Mouse (Mus musculus): ENCODE data around the gene Nkiras2.

Nkiras2 gene

GRCm38 (mm10) chr11:100585148-100585547 lies 33.9 kb upstream of the Nkiras2 start:
- no peak for TF ChIP-seq GATA4 (IDR thresholded peaks at IDR 0.05; ENCODE audit: insufficient replicate concordance, low read length)

GRCm38 (mm10) chr11:100588462-100588861 lies 30.6 kb upstream of the Nkiras2 start:
- TF ChIP-seq GATA4 (IDR thresholded peaks at IDR 0.05; ENCODE audit: insufficient replicate concordance, low read length), result no peak

- no peak for TF ChIP-seq GATA4 (IDR thresholded peaks at IDR 0.05; ENCODE audit: insufficient replicate concordance, low read length)
These were observed 26.5 kb upstream of the Nkiras2 start for GRCm38 (mm10) chr11:100592346-100593046.

- TF ChIP-seq GATA4 (IDR thresholded peaks at IDR 0.05; ENCODE audit: insufficient replicate concordance, low read length), result no peak
These were observed 24.4 kb upstream of the Nkiras2 start for GRCm38 (mm10) chr11:100594608-100595007.

- TF ChIP-seq GATA4 (IDR thresholded peaks at IDR 0.05; ENCODE audit: insufficient replicate concordance, low read length), result no peak
These were observed 23.5 kb upstream of the Nkiras2 start for GRCm38 (mm10) chr11:100595533-100595932.

GRCm38 (mm10) chr11:100598074-100598473 lies 21.0 kb upstream of the Nkiras2 start:
- no peak for TF ChIP-seq GATA4 (IDR thresholded peaks at IDR 0.05; ENCODE audit: insufficient replicate concordance, low read length)

- TF ChIP-seq GATA4 (IDR thresholded peaks at IDR 0.05; ENCODE audit: insufficient replicate concordance, low read length), result no peak
These were observed 17.7 kb upstream of the Nkiras2 start for GRCm38 (mm10) chr11:100601372-100601771.

GRCm38 (mm10) chr11:100603155-100603554 lies 15.9 kb upstream of the Nkiras2 start:
- TF ChIP-seq GATA4 (IDR thresholded peaks at IDR 0.05; ENCODE audit: insufficient replicate concordance, low read length), result peak; percentile 91

- no peak for TF ChIP-seq GATA4 (IDR thresholded peaks at IDR 0.05; ENCODE audit: insufficient replicate concordance, low read length)
These were observed 15.2 kb upstream of the Nkiras2 start for GRCm38 (mm10) chr11:100603813-100604212.

- no peak for TF ChIP-seq GATA4 (IDR thresholded peaks at IDR 0.05; ENCODE audit: insufficient replicate concordance, low read length)
These were observed 14.6 kb upstream of the Nkiras2 start for GRCm38 (mm10) chr11:100604321-100605005.

GRCm38 (mm10) chr11:100605451-100605850 lies 13.6 kb upstream of the Nkiras2 start:
- no peak for TF ChIP-seq GATA4 (IDR thresholded peaks at IDR 0.05; ENCODE audit: insufficient replicate concordance, low read length)

GRCm38 (mm10) chr11:100607121-100607520 lies 11.9 kb upstream of the Nkiras2 start:
- no peak for TF ChIP-seq GATA4 (IDR thresholded peaks at IDR 0.05; ENCODE audit: insufficient replicate concordance, low read length)

GRCm38 (mm10) chr11:100608796-100609195 lies 10.2 kb upstream of the Nkiras2 start:
- TF ChIP-seq GATA4 (IDR thresholded peaks at IDR 0.05; ENCODE audit: insufficient replicate concordance, low read length), result no peak

- TF ChIP-seq GATA4 (IDR thresholded peaks at IDR 0.05; ENCODE audit: insufficient replicate concordance, low read length), result no peak
These were observed 9.6 kb upstream of the Nkiras2 start for GRCm38 (mm10) chr11:100609355-100609996.

GRCm38 (mm10) chr11:100609997-100610680 lies 8.9 kb upstream of the Nkiras2 start:
- TF ChIP-seq GATA4 (IDR thresholded peaks at IDR 0.05; ENCODE audit: insufficient replicate concordance, low read length), result no peak
